Mouse (Mus musculus): ENCODE data around the gene Hecw1. TPM values are rescaled to one million over a fixed set of nuclear protein-coding genes. Genes with fewer than 3 reads are reported as not detected.

The Hecw1 gene
- polyA plus RNA-seq (2012; rRNA removed): 17.4 and 18.6 TPM in 2 replicates

- H3K4me3 ChIP-seq (replicated peaks; ENCODE audit: insufficient read depth, low read depth, low read length): peak within 1 kb of the TSS; percentile 88
- peak within 1 kb of the TSS; percentile 25 for H3K27ac ChIP-seq (ENCODE audit: insufficient read depth, low read length)
- peak in 1 of 2 experiments; percentile 73 for DNase-seq
- H3K27me3 ChIP-seq (ENCODE audit: control insufficient read depth, insufficient read depth, low read length): no peaks in the 10 kb centered on the region
- no peaks in the 10 kb centered on the region; the same call in 1 of the 2 replicates for H3K4me1 ChIP-seq (ENCODE audit: control insufficient read depth, insufficient read depth, low read length)
- WGBS: 0% methylated on average over 15 of the region's 15 CpGs
- TF ChIP-seq POLR2A (IDR thresholded peaks at IDR 0.05; ENCODE audit: borderline replicate concordance, insufficient read depth, low read length): peak; percentile 45; the same call in 1 of the 2 replicates
- no peak for TF ChIP-seq CTCF (IDR thresholded peaks at IDR 0.05; ENCODE audit: borderline replicate concordance, insufficient read depth, low read depth, low read length)
Measured at GRCm38 (mm10) chr13:14522906-14523269, at the start of gene Hecw1. TSS of gene Hecw1 (minus strand) at chr13:14523228.

- 88% methylated on average over 1 of the region's 1 CpGs for WGBS
- H3K4me3 ChIP-seq (replicated peaks; ENCODE audit: insufficient read depth, low read depth, low read length): no peak overlapping the region
- TF ChIP-seq CTCF (IDR thresholded peaks at IDR 0.05; ENCODE audit: borderline replicate concordance, insufficient read depth, low read depth, low read length) (no peak), POLR2A (IDR thresholded peaks at IDR 0.05; ENCODE audit: borderline replicate concordance, insufficient read depth, low read length) (no peak)
Measured at GRCm38 (mm10) chr13:14561336-14561735, 38.3 kb upstream of the Hecw1 start.

GRCm38 (mm10) chr13:14552628-14553027 lies 29.6 kb upstream of the Hecw1 start:
- no peak for TF ChIP-seq POLR2A (IDR thresholded peaks at IDR 0.05; ENCODE audit: borderline replicate concordance, insufficient read depth, low read length)
- no peak for TF ChIP-seq CTCF (IDR thresholded peaks at IDR 0.05; ENCODE audit: borderline replicate concordance, insufficient read depth, low read depth, low read length)
- H3K27ac ChIP-seq (ENCODE audit: insufficient read depth, low read length): no peak overlapping the region
- H3K4me1 ChIP-seq (ENCODE audit: control insufficient read depth, insufficient read depth, low read length): no peaks in the 10 kb centered on the region
- DNase-seq: no peak
- no peak overlapping the region for H3K4me3 ChIP-seq (replicated peaks; ENCODE audit: insufficient read depth, low read depth, low read length)
- no peaks in the 10 kb centered on the region for H3K27me3 ChIP-seq (ENCODE audit: control insufficient read depth, insufficient read depth, low read length)
- WGBS: 71% methylated on average over 2 of the region's 2 CpGs

More at GRCm38 (mm10) chr13:14561336-14561735, 38.3 kb upstream of the Hecw1 start:
- no peak for DNase-seq
- Histone ChIP-seq H3K4me1 (ENCODE audit: control insufficient read depth, insufficient read depth, low read length) (no peaks in the 10 kb centered on the region), H3K27me3 (ENCODE audit: control insufficient read depth, insufficient read depth, low read length) (no peaks in the 10 kb centered on the region), H3K27ac (ENCODE audit: insufficient read depth, low read length) (no peak overlapping the region)

- no peak for TF ChIP-seq POLR2A (IDR thresholded peaks at IDR 0.05; ENCODE audit: borderline replicate concordance, insufficient read depth, low read length)
- TF ChIP-seq CTCF (IDR thresholded peaks at IDR 0.05; ENCODE audit: borderline replicate concordance, insufficient read depth, low read depth, low read length): no peak
- Histone ChIP-seq H3K4me3 (replicated peaks; ENCODE audit: insufficient read depth, low read depth, low read length) (no peak overlapping the region), H3K4me1 (ENCODE audit: control insufficient read depth, insufficient read depth, low read length) (no peaks in the 10 kb centered on the region), H3K27ac (ENCODE audit: insufficient read depth, low read length) (no peak overlapping the region), H3K27me3 (ENCODE audit: control insufficient read depth, insufficient read depth, low read length) (no peaks in the 10 kb centered on the region)
- WGBS: 80% methylated on average over 5 of the region's 5 CpGs
- no peak for DNase-seq
Measured at GRCm38 (mm10) chr13:14542860-14543259, 19.8 kb upstream of the Hecw1 start.

GRCm38 (mm10) chr13:14522128-14522905 lies 711 bp downstream of the Hecw1 start:
- under 1% methylated on average over 38 of the region's 38 CpGs for WGBS

GRCm38 (mm10) chr13:14521746-14522127 lies 1.3 kb downstream of the Hecw1 start:
- Histone ChIP-seq H3K27ac (ENCODE audit: insufficient read depth, low read length) (no peak overlapping the region; the same call in 1 of the 2 replicates), H3K4me3 (replicated peaks; ENCODE audit: insufficient read depth, low read depth, low read length) (peak overlapping the region; percentile 88), H3K4me1 (ENCODE audit: control insufficient read depth, insufficient read depth, low read length) (no peaks in the 10 kb centered on the region; the same call in 1 of the 2 replicates), H3K27me3 (ENCODE audit: control insufficient read depth, insufficient read depth, low read length) (no peaks in the 10 kb centered on the region)
- WGBS: 3% methylated on average over 4 of the region's 4 CpGs
- DNase-seq: peak in 1 of 2 experiments; percentile 58
- TF ChIP-seq CTCF (IDR thresholded peaks at IDR 0.05; ENCODE audit: borderline replicate concordance, insufficient read depth, low read depth, low read length) (no peak), POLR2A (IDR thresholded peaks at IDR 0.05; ENCODE audit: borderline replicate concordance, insufficient read depth, low read length) (no peak)

More at GRCm38 (mm10) chr13:14522128-14522905, 711 bp downstream of the Hecw1 start:
- TF ChIP-seq POLR2A (IDR thresholded peaks at IDR 0.05; ENCODE audit: borderline replicate concordance, insufficient read depth, low read length) (no peak), CTCF (IDR thresholded peaks at IDR 0.05; ENCODE audit: borderline replicate concordance, insufficient read depth, low read depth, low read length) (no peak)
- DNase-seq: peak; percentile 49 to 71
- no peaks in the 10 kb centered on the region for H3K27me3 ChIP-seq (ENCODE audit: control insufficient read depth, insufficient read depth, low read length)
- peak overlapping the region; percentile 88 for H3K4me3 ChIP-seq (replicated peaks; ENCODE audit: insufficient read depth, low read depth, low read length)
- H3K27ac ChIP-seq (ENCODE audit: insufficient read depth, low read length): peak overlapping the region; percentile 25
- H3K4me1 ChIP-seq (ENCODE audit: control insufficient read depth, insufficient read depth, low read length): no peaks in the 10 kb centered on the region; the same call in 1 of the 2 replicates

GRCm38 (mm10) chr13:14519605-14520004 lies 3.4 kb downstream of the Hecw1 start:
- 81% methylated on average over 3 of the region's 3 CpGs for WGBS
- TF ChIP-seq POLR2A (IDR thresholded peaks at IDR 0.05; ENCODE audit: borderline replicate concordance, insufficient read depth, low read length) (no peak), CTCF (IDR thresholded peaks at IDR 0.05; ENCODE audit: borderline replicate concordance, insufficient read depth, low read depth, low read length) (no peak)
- Histone ChIP-seq H3K4me3 (replicated peaks; ENCODE audit: insufficient read depth, low read depth, low read length) (no peak overlapping the region), H3K4me1 (ENCODE audit: control insufficient read depth, insufficient read depth, low read length) (no peaks in the 10 kb centered on the region; the same call in 1 of the 2 replicates), H3K27ac (ENCODE audit: insufficient read depth, low read length) (no peak overlapping the region), H3K27me3 (ENCODE audit: control insufficient read depth, insufficient read depth, low read length) (no peaks in the 10 kb centered on the region)
- no peak for DNase-seq

GRCm38 (mm10) chr13:14517478-14517877 lies 5.5 kb downstream of the Hecw1 start:
- Histone ChIP-seq H3K4me1 (ENCODE audit: control insufficient read depth, insufficient read depth, low read length) (no peaks in the 10 kb centered on the region; the same call in 1 of the 2 replicates), H3K4me3 (replicated peaks; ENCODE audit: insufficient read depth, low read depth, low read length) (no peak overlapping the region), H3K27me3 (ENCODE audit: control insufficient read depth, insufficient read depth, low read length) (no peaks in the 10 kb centered on the region), H3K27ac (ENCODE audit: insufficient read depth, low read length) (no peak overlapping the region)
- WGBS: 76% methylated on average over 3 of the region's 3 CpGs
- no peak for DNase-seq
- TF ChIP-seq POLR2A (IDR thresholded peaks at IDR 0.05; ENCODE audit: borderline replicate concordance, insufficient read depth, low read length) (no peak), CTCF (IDR thresholded peaks at IDR 0.05; ENCODE audit: borderline replicate concordance, insufficient read depth, low read depth, low read length) (no peak)

Measured in cerebellum, adult 2 months (tissue).